Mouse (Mus musculus) ES-E14 (cell line): ENCODE results near the gene Piwil4. TPM values are rescaled to one million over a fixed set of nuclear protein-coding genes. Genes with fewer than 3 reads are reported as not detected.

ENCODE experiments used
- DNase-seq: peaks from one replicate; pipeline ENCODE4 v3.0.0-alpha.2; 2013; ENCODE audit warnings: low read depth, low spot score
- H3K27ac ChIP-seq: 2 replicates; pipeline ENCODE4 v1.5.1; 2012; ENCODE audit warnings: low read depth, mild to moderate bottlenecking, low read length, moderate library complexity, mixed read lengths; ENCODE audit not compliant: poor library complexity, insufficient read depth, severe bottlenecking
- H3K36me3 ChIP-seq: 2 replicates; pipeline ENCODE4 v1.6.1; 2012; ENCODE audit warnings: mild to moderate bottlenecking, low read length, moderate library complexity, mixed read lengths; ENCODE audit not compliant: control insufficient read depth, poor library complexity, insufficient read depth, severe bottlenecking
- H3K4me1 ChIP-seq, 2 experiments: fragments of 150-350 bp in 1 of 2; sonication (generic) in 1 of 2; 2 replicates each; pipeline ENCODE4 v1.6.1; 2012; ENCODE audit warnings: low read length in 2 of 2, mild to moderate bottlenecking in 1 of 2, mixed read lengths in 1 of 2; ENCODE audit not compliant: control insufficient read depth in 2 of 2, insufficient read depth in 2 of 2, poor library complexity in 1 of 2
- H3K4me3 ChIP-seq, 2 experiments: fragments of 150-350 bp in 1 of 2; sonication (generic) in 1 of 2; 2 replicates each; pipeline ENCODE4 v1.5.1; 2012; ENCODE audit warnings: low read length in 2 of 2, low read depth in 1 of 2, mild to moderate bottlenecking in 1 of 2, mixed read lengths in 1 of 2; ENCODE audit not compliant: insufficient read depth in 1 of 2, poor library complexity in 1 of 2, severe bottlenecking in 1 of 2
- H3K9ac ChIP-seq: 2 replicates; pipeline ENCODE4 v1.6.1; 2012; ENCODE audit warnings: low read depth, mild to moderate bottlenecking, low read length, mixed read lengths; ENCODE audit not compliant: poor library complexity, insufficient read depth, severe bottlenecking
- H3K9me3 ChIP-seq: fragments of 150-350 bp; sonication (generic); 2 replicates; pipeline ENCODE4 v1.6.1; 2012; ENCODE audit warnings: low read depth, mild to moderate bottlenecking, low read length; ENCODE audit not compliant: control insufficient read depth, insufficient read depth
- CHD2 ChIP-seq: IDR thresholded peaks from 2 replicates; pipeline ENCODE4 v1.6.1; 2014; ENCODE audit warnings: mild to moderate bottlenecking, low read depth, low read length, inconsistent platforms
- HCFC1 ChIP-seq: IDR thresholded peaks from 2 replicates; pipeline ENCODE4 v1.6.1; 2012; ENCODE audit warnings: low read length, inconsistent platforms, borderline replicate concordance; ENCODE audit not compliant: insufficient read depth
- MAFK ChIP-seq: IDR thresholded peaks from 2 replicates; pipeline ENCODE4 v1.6.1; 2014; ENCODE audit warnings: mild to moderate bottlenecking, low read depth, low read length, inconsistent platforms; ENCODE audit not compliant: insufficient read depth
- ZC3H11A ChIP-seq: IDR thresholded peaks from 2 replicates; pipeline ENCODE4 v1.6.1; 2012; ENCODE audit warnings: low read depth, mild to moderate bottlenecking, inconsistent platforms, low read length, borderline replicate concordance
- ZNF384 ChIP-seq: IDR thresholded peaks from 2 replicates; pipeline ENCODE4 v1.6.1; 2012; ENCODE audit warnings: low read depth, low read length, inconsistent platforms
- in situ Hi-C, 2 experiments: fragments of 600-800 bp; cut with MboI; formaldehyde crosslinking; loops; one replicate each; pipeline ENCODE4 v1.15.1; 2025; ENCODE audit warnings: low sequenced_read_pairs in 2 of 2, inconsistent platforms in 1 of 2; ENCODE audit not compliant: unreplicated experiment in 2 of 2
- total RNA-seq: library from RNA; depleted of rRNA; stranded (reverse); fragments of 300-350 nt; gene quantifications from 2 replicates; pipeline ENCODE4 v1.2.3, GENCODE M21; 2012; rRNA removed

Piwil4 gene
- total RNA-seq, 1 experiment = 2.7 TPM

GRCm38 (mm10) chr9:14647849-14648248, 92.7 kb downstream of the Piwil4 start:
- H3K27ac ChIP-seq = no peak overlapping the region
- H3K4me1 ChIP-seq = peaks cover 0 to 7% of the 10 kb centered on the region in 2 experiments; a peak in 2 of 4 replicates
- no peaks in the 10 kb centered on the region for H3K36me3 ChIP-seq
- DNase-seq = no peak
- TF ChIP-seq HCFC1 (no peak), ZC3H11A (no peak), CHD2 (no peak), ZNF384 (no peak), MAFK (no peak)
- no peak overlapping the region for H3K9ac ChIP-seq
- in situ Hi-C loops = no loop called here
- no peak overlapping the region for H3K4me3 ChIP-seq
- no peaks in the 10 kb centered on the region for H3K9me3 ChIP-seq

GRCm38 (mm10) chr9:14646641-14647040, 93.9 kb downstream of the Piwil4 start:
- H3K9ac ChIP-seq = no peak overlapping the region
- no peaks in the 10 kb centered on the region for H3K36me3 ChIP-seq
- in situ Hi-C loops = no loop called here
- peaks cover 5 to 14% of the 10 kb centered on the region in 2 experiments; a peak in 3 of 4 replicates for H3K4me1 ChIP-seq
- no peak for TF ChIP-seq CHD2
- H3K9me3 ChIP-seq = no peaks in the 10 kb centered on the region
- no peak for DNase-seq
- H3K4me3 ChIP-seq = no peak overlapping the region
- H3K27ac ChIP-seq = no peak overlapping the region

Other genes with a start within 250 kb of the Piwil4 start
- 0.13 and 0.16 TPM in 2 replicates for gene Kdm4d, start 240.3 kb downstream of the Piwil4 start, total RNA-seq
- 69.9 and 112 TPM in 2 replicates for gene Cwc15, start 240.1 kb downstream of the Piwil4 start, total RNA-seq
- 24.1 and 24.6 TPM in 2 replicates for gene Amotl1, start 95.7 kb downstream of the Piwil4 start, total RNA-seq
- gene Fut4, start 11.7 kb upstream of the Piwil4 start, total RNA-seq = 1.3 and 1.4 TPM in 2 replicates
- gene 1700012B09Rik, start 30.3 kb upstream of the Piwil4 start, total RNA-seq = not detected in 2 replicates
- 34.9 and 46.0 TPM in 2 replicates for gene Mre11a, start 43.9 kb upstream of the Piwil4 start, total RNA-seq
- 44.4 and 48.7 TPM in 2 replicates for gene Ankrd49, start 44.1 kb upstream of the Piwil4 start, total RNA-seq
- gene Gpr83, start 119.5 kb upstream of the Piwil4 start, total RNA-seq = 0.49 and 0.63 TPM in 2 replicates
- 0.16 and 0.31 TPM in 2 replicates for gene Izumo1r, start 163.2 kb upstream of the Piwil4 start, total RNA-seq